Mouse (Mus musculus): ENCODE results near the gene Map3k15. TPM values are rescaled to one million over a fixed set of nuclear protein-coding genes. Genes with fewer than 3 reads are reported as not detected.

The Map3k15 gene
- polyA plus RNA-seq (2017; shearing (Covaris generic)) = 1.7 TPM

GRCm38 (mm10) chrX:159988002-159988960 is at the start of gene Map3k15:
Gene Map3k15, plus strand, starts transcription at chrX:159988433.

DNA sequence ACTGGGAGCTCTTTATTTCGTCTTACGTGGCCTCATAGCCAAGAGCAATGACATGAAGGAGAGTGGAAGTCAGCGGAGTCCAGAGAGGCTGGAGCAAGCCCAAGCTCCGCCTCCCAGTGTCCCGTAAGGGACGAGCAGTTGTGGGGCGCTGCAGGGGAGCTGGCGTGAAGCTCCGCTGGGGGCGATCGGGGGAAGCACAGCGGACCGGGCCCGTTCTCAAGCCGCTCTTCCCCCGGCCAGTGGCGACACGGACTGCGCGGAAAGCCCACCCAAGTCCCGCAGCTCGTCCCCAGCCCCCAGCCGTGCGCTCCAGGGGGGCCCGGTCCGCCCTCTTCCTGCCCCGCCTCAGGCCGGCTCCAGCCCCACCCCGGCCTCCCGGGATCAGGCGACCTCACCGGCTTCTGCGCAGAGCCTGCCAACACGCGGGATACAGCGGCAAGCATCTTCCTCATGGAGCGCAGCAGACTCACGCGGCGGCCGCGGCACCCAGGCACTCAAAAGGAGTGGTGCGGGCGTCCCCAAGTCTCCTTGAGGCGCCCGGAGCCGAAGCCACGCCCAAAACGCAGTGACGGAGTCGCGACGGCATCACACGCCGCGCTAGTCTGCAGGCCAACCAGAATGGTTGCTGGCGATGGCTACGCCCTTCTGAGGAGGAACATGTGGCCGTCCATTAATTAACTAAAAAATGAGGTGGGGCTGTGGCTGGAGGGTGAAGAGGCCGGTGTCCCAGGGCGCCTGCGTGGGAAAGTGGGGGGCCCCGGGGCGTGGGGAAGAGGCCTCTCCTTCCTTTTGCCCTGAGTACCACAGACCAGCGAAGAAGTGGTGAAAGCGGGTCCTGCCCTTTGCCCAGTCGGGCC is 149.9 kb downstream of the Map3k15 start, which contains the start of gene Pdha1:
TSS of gene Pdha1 (minus strand) at position 553 of the 857 bp plus-strand sequence.

Other genes starting within 250 kb of the Map3k15 start
- gene Pdha1, start 150.0 kb downstream of the Map3k15 start, polyA plus RNA-seq (2017; shearing (Covaris generic)) = 163 TPM